Mouse (Mus musculus): ENCODE data around the gene Ccdc8. TPM values are rescaled to one million over a fixed set of nuclear protein-coding genes. Genes with fewer than 3 reads are reported as not detected.
A peak's percentile ranks its signal among the peaks of the same experiment; 100 is the strongest.

Ccdc8 gene
- polyA plus RNA-seq, 1 experiment from 2014 or later, result 28.1 TPM

GRCm38 (mm10) chr7:16978593-16978992 is 13.9 kb upstream of the Ccdc8 start:
- WGBS, result 86% methylated on average over 3 of the region's 3 CpGs

GRCm38 (mm10) chr7:16980348-16980747 is 12.2 kb upstream of the Ccdc8 start:
- Histone ChIP-seq H3K27ac (peak overlapping the region; percentile 90), H3K4me1 (replicated peaks) (peaks cover 26% of the 10 kb centered on the region), H3K27me3 (no peaks in the 10 kb centered on the region; the same call in 1 of the 2 replicates), H3K9ac (0 out of 2 replicates have a peak overlapping the region, but pooled peaks have one; percentile 40), H3K9me3 (replicated peaks) (no peaks in the 10 kb centered on the region), H3K4me2 (peak overlapping the region; percentile 62), H3K4me3 (peak overlapping the region; percentile 36), H3K36me3 (no peaks in the 10 kb centered on the region)
- peak; percentile 50; the same call in 1 of the 2 replicates for ATAC-seq (replicated peaks; ENCODE audit: insufficient number of reproducible peaks, insufficient read depth, low FRiP score, low read depth)
- 2% methylated on average over 12 of the region's 12 CpGs for WGBS

More at GRCm38 (mm10) chr7:16978593-16978992, 13.9 kb upstream of the Ccdc8 start:
- Histone ChIP-seq H3K27ac (no peak overlapping the region), H3K9me3 (replicated peaks) (no peaks in the 10 kb centered on the region), H3K4me1 (replicated peaks) (peaks cover 36% of the 10 kb centered on the region), H3K4me3 (no peak overlapping the region), H3K9ac (no peak overlapping the region), H3K27me3 (no peaks in the 10 kb centered on the region; the same call in 1 of the 2 replicates), H3K4me2 (no peak overlapping the region), H3K36me3 (no peaks in the 10 kb centered on the region)
- ATAC-seq (replicated peaks; ENCODE audit: insufficient number of reproducible peaks, insufficient read depth, low FRiP score, low read depth), result no peak

GRCm38 (mm10) chr7:16982859-16983568 is 9.5 kb upstream of the Ccdc8 start, which contains the start of gene Gm42372:
Gm42372 (plus strand) TSS chr7:16983086.
- Histone ChIP-seq H3K4me3 (no peak within 1 kb of the TSS), H3K4me1 (replicated peaks) (peaks cover 27% of the 10 kb centered on the region), H3K36me3 (no peaks in the 10 kb centered on the region), H3K27me3 (no peaks in the 10 kb centered on the region; the same call in 1 of the 2 replicates), H3K9me3 (replicated peaks) (no peaks in the 10 kb centered on the region), H3K9ac (no peak within 1 kb of the TSS), H3K4me2 (0 out of 2 replicates have a peak within 1 kb of the TSS, but pooled peaks have one; percentile 6), H3K27ac (no peak within 1 kb of the TSS)
- WGBS, result 34% methylated on average over 26 of the region's 26 CpGs
- ATAC-seq (replicated peaks; ENCODE audit: insufficient number of reproducible peaks, insufficient read depth, low FRiP score, low read depth), result no peak

GRCm38 (mm10) chr7:16987541-16988149 is 4.9 kb upstream of the Ccdc8 start:
- Histone ChIP-seq H3K9ac (no peak overlapping the region), H3K36me3 (no peaks in the 10 kb centered on the region), H3K27ac (peak overlapping the region; percentile 46; the same call in 1 of the 2 replicates), H3K4me2 (no peak overlapping the region), H3K4me1 (replicated peaks) (peaks cover 46% of the 10 kb centered on the region), H3K27me3 (no peaks in the 10 kb centered on the region; the same call in 1 of the 2 replicates), H3K4me3 (no peak overlapping the region), H3K9me3 (replicated peaks) (no peaks in the 10 kb centered on the region)
- no peak for ATAC-seq (replicated peaks; ENCODE audit: insufficient number of reproducible peaks, insufficient read depth, low FRiP score, low read depth)
- 35% methylated on average over 7 of the region's 7 CpGs for WGBS

DNA sequence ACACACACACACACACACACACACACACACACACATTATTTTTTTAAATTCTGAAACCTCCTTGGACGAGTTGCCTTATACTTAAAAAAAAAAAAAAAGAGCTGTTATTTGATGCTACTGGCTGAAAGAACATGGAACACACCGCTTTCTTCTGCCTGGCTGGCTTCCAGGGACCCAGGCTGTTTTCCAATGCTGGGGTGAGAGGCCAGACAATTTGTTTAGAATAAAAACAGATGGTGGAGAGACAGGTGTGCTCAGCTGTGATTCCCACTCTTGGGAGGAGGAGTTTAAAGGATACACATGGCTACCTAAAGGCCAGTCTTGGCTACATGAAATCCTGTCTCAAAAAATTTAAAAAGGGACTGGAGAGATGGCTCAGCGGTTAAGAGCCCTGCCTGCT is 4.1 kb upstream of the Ccdc8 start:
- peaks cover 43% of the 10 kb centered on the region for H3K4me1 ChIP-seq (replicated peaks)
- no peaks in the 10 kb centered on the region for H3K9me3 ChIP-seq (replicated peaks)
- H3K4me3 ChIP-seq, result no peak overlapping the region
- peak overlapping the region; percentile 10; the same call in 1 of the 2 replicates for H3K27ac ChIP-seq
- H3K36me3 ChIP-seq, result no peaks in the 10 kb centered on the region
- no peak overlapping the region for H3K9ac ChIP-seq
- H3K27me3 ChIP-seq, result no peaks in the 10 kb centered on the region
- H3K4me2 ChIP-seq, result no peak overlapping the region
- ATAC-seq (replicated peaks; ENCODE audit: insufficient number of reproducible peaks, insufficient read depth, low FRiP score, low read depth), result no peak
- WGBS, result 39% methylated on average over 3 of the region's 3 CpGs

DNA sequence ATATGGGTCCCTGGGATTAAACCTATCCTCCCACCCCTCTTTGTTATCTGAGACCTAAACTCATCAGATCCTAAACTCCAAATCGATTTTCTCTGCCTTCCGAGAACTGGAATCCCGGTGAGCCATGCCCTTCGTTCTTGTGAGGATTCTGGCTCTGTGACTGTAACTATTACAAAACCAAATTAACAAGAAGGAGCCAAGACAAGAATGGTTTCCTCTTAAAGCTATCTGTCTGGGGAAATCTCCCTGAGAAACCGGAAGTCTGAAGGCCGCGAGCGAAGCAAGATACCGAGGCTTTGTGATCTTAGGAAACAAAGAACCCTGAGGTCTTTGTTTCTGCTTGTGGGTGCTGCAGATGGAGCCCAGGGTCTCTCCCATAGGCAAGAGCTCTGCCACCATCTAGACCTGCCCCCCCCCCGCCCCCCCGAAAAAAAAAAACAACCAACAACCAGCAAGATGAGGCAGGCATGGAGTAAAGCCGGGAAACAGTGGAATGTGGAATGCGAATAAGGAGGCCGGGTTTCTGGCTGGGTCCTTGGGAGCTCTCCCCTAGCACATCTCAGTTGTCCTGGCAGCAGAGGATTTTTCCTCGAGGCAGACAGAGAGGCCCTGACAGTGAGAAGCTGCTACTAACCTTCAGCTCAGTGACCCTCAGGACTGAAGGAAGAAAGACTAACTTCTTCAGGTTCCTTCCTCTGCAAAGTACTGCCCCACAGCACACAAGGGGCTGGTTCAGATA is 2.3 kb upstream of the Ccdc8 start:
- Histone ChIP-seq H3K27me3 (no peaks in the 10 kb centered on the region), H3K9ac (no peak overlapping the region), H3K36me3 (no peaks in the 10 kb centered on the region), H3K4me2 (peak overlapping the region; percentile 24; the same call in 1 of the 2 replicates), H3K9me3 (replicated peaks) (no peaks in the 10 kb centered on the region), H3K4me3 (no peak overlapping the region), H3K4me1 (replicated peaks) (peaks cover 52% of the 10 kb centered on the region), H3K27ac (peak overlapping the region; percentile 79)
- ATAC-seq (replicated peaks; ENCODE audit: insufficient number of reproducible peaks, insufficient read depth, low FRiP score, low read depth), result no peak
- WGBS, result 34% methylated on average over 15 of the region's 15 CpGs

DNA sequence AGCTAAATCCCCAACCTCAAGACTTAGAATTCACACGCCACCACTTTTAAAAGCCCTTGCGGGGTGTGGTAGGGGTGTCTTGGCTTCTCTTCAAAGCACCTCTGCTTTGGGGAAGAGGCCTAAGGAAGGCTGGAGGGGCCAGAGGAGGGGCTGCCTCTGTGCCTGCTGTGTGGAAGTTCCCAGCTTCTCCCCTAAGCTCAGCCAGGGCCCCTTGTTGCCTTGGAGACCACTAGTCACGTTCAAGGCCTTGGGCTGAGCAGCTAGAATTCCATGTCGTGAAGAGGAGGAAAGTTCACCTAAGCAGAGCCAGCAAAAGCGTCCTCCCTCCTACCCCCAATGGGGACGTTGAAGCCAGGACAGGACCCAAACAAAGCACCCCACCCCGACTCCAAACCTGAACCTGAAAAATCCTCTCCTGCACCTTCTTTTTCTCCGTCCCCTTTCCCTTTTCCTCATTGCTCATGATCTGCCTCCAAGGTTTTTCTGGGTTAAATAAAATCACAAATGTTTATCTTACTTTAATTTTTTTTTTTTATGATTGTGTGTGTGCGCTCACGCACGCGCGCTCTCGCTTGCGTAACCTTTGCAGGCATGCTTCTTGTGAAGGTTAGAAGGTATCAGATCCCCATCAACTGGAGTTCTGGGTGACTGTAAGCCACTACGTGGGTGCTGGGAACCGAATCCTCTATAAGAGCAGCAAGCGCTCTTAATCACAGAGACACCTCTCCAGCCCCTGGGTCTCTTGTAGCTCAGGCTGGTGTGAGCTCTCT is 642 bp upstream of the Ccdc8 start:
- 46% methylated on average over 18 of the region's 18 CpGs for WGBS
- peak; percentile 50 for ATAC-seq (replicated peaks; ENCODE audit: insufficient number of reproducible peaks, insufficient read depth, low FRiP score, low read depth)
- peaks cover 69% of the 10 kb centered on the region for H3K4me1 ChIP-seq (replicated peaks)

DNA sequence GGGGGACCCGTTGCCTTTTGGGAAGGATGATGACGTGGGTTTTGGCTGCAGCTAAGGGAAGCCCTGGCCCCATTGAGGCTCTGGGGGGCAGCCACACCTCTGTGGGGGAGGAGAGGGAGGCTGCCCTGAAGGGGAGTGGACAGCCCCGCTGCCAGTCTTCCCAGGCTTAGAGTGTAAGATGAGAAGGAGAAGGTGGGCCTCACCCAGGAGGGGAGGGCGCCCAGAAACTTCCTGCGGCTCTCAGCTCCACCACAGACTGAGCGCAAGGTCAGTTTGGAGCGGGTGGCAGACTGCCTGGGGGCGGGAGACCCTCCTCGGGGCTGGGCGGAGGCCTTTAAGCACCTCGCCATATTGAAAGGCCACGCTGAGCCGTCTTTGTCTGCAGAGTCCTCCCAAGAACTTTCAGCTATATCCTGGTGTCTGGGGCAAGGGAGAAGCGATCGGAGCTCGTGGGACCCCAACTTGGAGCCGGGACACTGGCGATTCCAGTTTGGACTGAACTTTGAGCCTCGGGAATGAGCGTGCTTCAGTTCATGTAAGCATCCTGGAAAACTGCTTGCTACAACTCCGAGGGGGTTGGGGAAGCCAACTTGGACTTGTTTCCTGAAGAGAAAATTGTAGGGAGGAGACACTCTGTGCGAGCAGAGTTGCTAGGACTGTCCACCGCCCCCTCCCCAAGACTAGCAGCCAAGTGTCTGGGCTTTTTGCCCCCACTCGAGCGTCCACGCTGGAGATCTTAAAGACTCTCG is 1.3 kb downstream of the Ccdc8 start:
- Histone ChIP-seq H3K27ac (peak overlapping the region; percentile 92), H3K9ac (peak overlapping the region; percentile 82), H3K4me3 (peak overlapping the region; percentile 67), H3K4me1 (replicated peaks) (peaks cover 74% of the 10 kb centered on the region), H3K27me3 (no peaks in the 10 kb centered on the region), H3K4me2 (peak overlapping the region; percentile 83), H3K36me3 (peaks cover 16% of the 10 kb centered on the region), H3K9me3 (replicated peaks) (no peaks in the 10 kb centered on the region)
- under 1% methylated on average over 27 of the region's 27 CpGs for WGBS
- ATAC-seq (replicated peaks; ENCODE audit: insufficient number of reproducible peaks, insufficient read depth, low FRiP score, low read depth), result peak; percentile 93

More for the DNA sequence above, 642 bp upstream of the Ccdc8 start:
- Histone ChIP-seq H3K27me3 (no peaks in the 10 kb centered on the region), H3K27ac (peak overlapping the region; percentile 86), H3K9ac (peak overlapping the region; percentile 16; the same call in 1 of the 2 replicates), H3K4me2 (peak overlapping the region; percentile 42), H3K36me3 (no peaks in the 10 kb centered on the region; the same call in 1 of the 2 replicates), H3K9me3 (replicated peaks) (no peaks in the 10 kb centered on the region), H3K4me3 (0 out of 2 replicates have a peak overlapping the region, but pooled peaks have one; percentile 4)

GRCm38 (mm10) chr7:16994400-16994799 is 1.9 kb downstream of the Ccdc8 start:
- Histone ChIP-seq H3K27me3 (no peaks in the 10 kb centered on the region), H3K4me1 (replicated peaks) (peaks cover 78% of the 10 kb centered on the region), H3K9ac (peak overlapping the region; percentile 82), H3K4me2 (peak overlapping the region; percentile 83), H3K9me3 (replicated peaks) (no peaks in the 10 kb centered on the region), H3K4me3 (peak overlapping the region; percentile 67), H3K27ac (peak overlapping the region; percentile 92), H3K36me3 (peaks cover 19% of the 10 kb centered on the region)
- ATAC-seq (replicated peaks; ENCODE audit: insufficient number of reproducible peaks, insufficient read depth, low FRiP score, low read depth), result no peak
- 3% methylated on average over 20 of the region's 20 CpGs for WGBS

GRCm38 (mm10) chr7:16995345-16995744 is 2.8 kb downstream of the Ccdc8 start:
- H3K36me3 ChIP-seq, result peaks cover 23% of the 10 kb centered on the region

More at GRCm38 (mm10) chr7:16995345-16995744, 2.8 kb downstream of the Ccdc8 start:
- Histone ChIP-seq H3K27me3 (no peaks in the 10 kb centered on the region), H3K4me2 (peak overlapping the region; percentile 83), H3K9me3 (replicated peaks) (no peaks in the 10 kb centered on the region), H3K9ac (peak overlapping the region; percentile 82), H3K4me1 (replicated peaks) (peaks cover 72% of the 10 kb centered on the region), H3K27ac (peak overlapping the region; percentile 92), H3K4me3 (peak overlapping the region; percentile 67)
- 74% methylated on average over 4 of the region's 4 CpGs for WGBS
- no peak for ATAC-seq (replicated peaks; ENCODE audit: insufficient number of reproducible peaks, insufficient read depth, low FRiP score, low read depth)
